Mouse (Mus musculus) C2C12 (cell line): ENCODE results near the gene Slc22a16.

Experiments
- CEBPB ChIP-seq: IDR thresholded peaks from one replicate; pipeline ENCODE4 v1.6.1; 2011; ENCODE audit warnings: low read depth, mild to moderate bottlenecking, control low read depth, moderate library complexity
- CTCF ChIP-seq: IDR thresholded peaks from one replicate; pipeline ENCODE4 v1.5.1; 2011; ENCODE audit not compliant: control insufficient read depth, insufficient read depth, insufficient read length
- FOSL1 ChIP-seq: IDR thresholded peaks from one replicate; pipeline ENCODE4 v1.8.0; 2011; ENCODE audit warnings: mild to moderate bottlenecking, low read length; ENCODE audit not compliant: poor library complexity, insufficient read depth, severe bottlenecking
- MAX ChIP-seq: IDR thresholded peaks from one replicate; pipeline ENCODE4 v1.6.1; 2011; ENCODE audit warnings: mild to moderate bottlenecking, control low read depth
- MYOD1 ChIP-seq: IDR thresholded peaks from one replicate; pipeline ENCODE4 v1.6.1; 2011; ENCODE audit warnings: low read depth; ENCODE audit not compliant: control insufficient read depth, insufficient read length
- USF1 ChIP-seq: IDR thresholded peaks from one replicate; pipeline ENCODE4 v1.6.1; 2011; ENCODE audit warnings: low read depth, mild to moderate bottlenecking, control low read depth, moderate library complexity

DNA sequence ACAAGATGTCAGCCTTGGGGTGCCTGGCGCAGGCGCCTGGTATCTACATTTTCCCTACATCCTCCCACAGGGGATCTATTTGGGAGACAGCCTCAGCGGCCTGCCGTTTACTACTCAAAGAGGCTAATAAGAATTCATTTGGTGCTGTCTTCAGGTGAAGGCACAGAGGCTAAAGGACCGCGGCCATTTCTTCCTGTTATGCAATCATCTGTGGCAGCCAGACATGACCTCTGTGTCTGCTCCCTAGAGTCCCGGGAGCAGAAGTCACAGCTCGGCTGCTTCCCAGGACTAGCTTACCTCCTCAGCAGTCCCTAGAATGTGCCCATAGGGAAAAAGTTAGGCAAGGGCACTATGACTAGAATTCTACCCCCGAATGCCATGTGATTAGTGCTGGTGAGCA lies 60.8 kb downstream of the Slc22a16 start:
- TF ChIP-seq MAX = no peak
- TF ChIP-seq CTCF = no peak
- no peak for TF ChIP-seq MYOD1
- no peak for TF ChIP-seq USF1
- no peak for TF ChIP-seq CEBPB
- no peak for TF ChIP-seq FOSL1
